Mouse (Mus musculus) thymus, adult 18-20 months (tissue): ENCODE results near the gene Lbx2.

Experiments
- DNase-seq, 2 experiments: peaks; one replicate each; pipeline ENCODE4 v3.0.0; 2022; ENCODE audit warnings: mixed read lengths in 2 of 2

Gene Lbx2

GRCm38 (mm10) chr6:83135571-83136161, 49.5 kb downstream of the Lbx2 start:
- DNase-seq = no peak

- DNase-seq = no peak
These were observed 50.2 kb downstream of the Lbx2 start for GRCm38 (mm10) chr6:83136291-83136880.

- peak in 1 of 2 experiments; percentile 21 for DNase-seq
These were observed 50.9 kb downstream of the Lbx2 start for GRCm38 (mm10) chr6:83136881-83137575.

GRCm38 (mm10) chr6:83137576-83137950, 51.4 kb downstream of the Lbx2 start:
- DNase-seq = no peak
